Mouse (Mus musculus) thymus, postnatal 0 days (tissue): ENCODE results near the gene Foxn3. TPM values are rescaled to one million over a fixed set of nuclear protein-coding genes. Genes with fewer than 3 reads are reported as not detected.

ENCODE experiments used
- DNase-seq: peaks from one replicate; pipeline ENCODE4 v3.0.0-alpha.2; 2015; ENCODE audit warnings: low spot score
- polyA plus RNA-seq: library from polyadenylated mRNA; unstranded; fragments of >200 nt; fragmentation: Nextera tagmentation; extraction: Ambion mirVana; gene quantifications from 2 replicates; pipeline ENCODE4 v1.2.1, GENCODE M21; 2015

The Foxn3 gene
- polyA plus RNA-seq, 1 experiment from 2014 or later = 119 TPM

- no peak for DNase-seq
Measured at GRCm38 (mm10) chr12:99334026-99334425, 229.4 kb downstream of the Foxn3 start.

- DNase-seq = no peak
Measured at GRCm38 (mm10) chr12:99333304-99333968, 229.9 kb downstream of the Foxn3 start.

GRCm38 (mm10) chr12:99332144-99332807 is 231.1 kb downstream of the Foxn3 start:
- DNase-seq = peak; percentile 70

- peak; percentile 65 for DNase-seq
Measured at GRCm38 (mm10) chr12:99331341-99331947, 231.9 kb downstream of the Foxn3 start.

GRCm38 (mm10) chr12:99330822-99331285 is 232.5 kb downstream of the Foxn3 start:
- no peak for DNase-seq

- peak; percentile 74 for DNase-seq
Measured at GRCm38 (mm10) chr12:99329301-99330257, 233.8 kb downstream of the Foxn3 start.

- no peak for DNase-seq
Measured at GRCm38 (mm10) chr12:99326157-99326556, 237.2 kb downstream of the Foxn3 start.

GRCm38 (mm10) chr12:99321633-99322431 is 241.6 kb downstream of the Foxn3 start:
- peak; percentile 57 for DNase-seq

- no peak for DNase-seq
Measured at GRCm38 (mm10) chr12:99320966-99321496, 242.4 kb downstream of the Foxn3 start.

GRCm38 (mm10) chr12:99319896-99320295 is 243.5 kb downstream of the Foxn3 start:
- DNase-seq = no peak

GRCm38 (mm10) chr12:99319171-99319570 is 244.2 kb downstream of the Foxn3 start:
- no peak for DNase-seq

- DNase-seq = no peak
Measured at GRCm38 (mm10) chr12:99315931-99316330, 247.5 kb downstream of the Foxn3 start.

- no peak for DNase-seq
Measured at GRCm38 (mm10) chr12:99314817-99315216, 248.6 kb downstream of the Foxn3 start.

- DNase-seq = peak; percentile 68
Measured at GRCm38 (mm10) chr12:99311303-99311702, 252.1 kb downstream of the Foxn3 start.

- DNase-seq = no peak
Measured at GRCm38 (mm10) chr12:99309937-99310336, 253.4 kb downstream of the Foxn3 start.

GRCm38 (mm10) chr12:99308541-99309089 is 254.8 kb downstream of the Foxn3 start:
- DNase-seq = no peak

GRCm38 (mm10) chr12:99306536-99307204 is 256.7 kb downstream of the Foxn3 start:
- peak; percentile 29 for DNase-seq

GRCm38 (mm10) chr12:99305784-99306535 is 257.4 kb downstream of the Foxn3 start:
- peak; percentile 39 for DNase-seq
